In genomic region chr1:89463138-89463537, GRCm38 (mm10) we compare ENCODE assay signal across 8 mouse cellular contexts. TPM values are rescaled to one million over a fixed set of nuclear protein-coding genes. Genes with fewer than 3 reads are reported as not detected.
DNase-seq lines count a peak whose midpoint lies in the region; ATAC-seq and TF ChIP-seq lines count a peak whose summit lies in the region.

No protein-coding gene starts in this region.

- 6% methylated on average over 8 of the region's 8 CpGs for WGBS in heart, adult 2 months
- WGBS in heart, embryonic 10.5 days: 20% methylated on average over 8 of the region's 8 CpGs
- 14% methylated on average over 8 of the region's 8 CpGs for WGBS in lung, embryonic 16.5 days
- 54% methylated on average over 8 of the region's 8 CpGs for WGBS in hindbrain, embryonic 14.5 days

- peak in 1 of 2 experiments; percentile 36 for DNase-seq in heart, adult 2 months
- no peak for DNase-seq in heart, adult 11 months
- DNase-seq in MN1 (ENCODE audit: low spot score): peak; percentile 71
- DNase-seq in heart, embryonic 10.5 days (ENCODE audit: low spot score): no peak
- no peak for DNase-seq in cerebellum, postnatal 10 days
- no peak for DNase-seq in hindbrain, embryonic 14.5 days (ENCODE audit: low spot score)
- DNase-seq in T-cell, adult 2 months (ENCODE audit: low spot score): no peak

- peak; percentile 47 for TF ChIP-seq CTCF in heart, adult 2 months (IDR thresholded peaks at IDR 0.05)

- H3K36me3 ChIP-seq in heart, adult 2 months (ENCODE audit: control insufficient read depth, insufficient read depth, low read length): no peaks in the 10 kb centered on the region
- H3K36me3 ChIP-seq in heart, embryonic 10.5 days: peaks cover 5% of the 10 kb centered on the region
- H3K36me3 ChIP-seq in lung, embryonic 16.5 days (ENCODE audit: control insufficient read depth, insufficient read depth, low read length): peaks cover 3% of the 10 kb centered on the region
- H3K36me3 ChIP-seq in hindbrain, embryonic 14.5 days (replicated peaks; ENCODE audit: control insufficient read depth, insufficient read depth): no peaks in the 10 kb centered on the region

- no peaks in the 10 kb centered on the region for H3K9me3 ChIP-seq in heart, embryonic 10.5 days
- H3K9me3 ChIP-seq in lung, embryonic 16.5 days (ENCODE audit: control insufficient read depth, low read length): peaks cover 9% of the 10 kb centered on the region
- peaks cover 6% of the 10 kb centered on the region; the same call in 1 of the 2 replicates for H3K9me3 ChIP-seq in hindbrain, embryonic 14.5 days (ENCODE audit: control insufficient read depth, low read length)

- H3K27me3 ChIP-seq in heart, adult 2 months (ENCODE audit: control insufficient read depth, insufficient read depth, low read length): no peaks in the 10 kb centered on the region
- no peaks in the 10 kb centered on the region for H3K27me3 ChIP-seq in heart, embryonic 10.5 days (ENCODE audit: insufficient read depth, poor library complexity, severe bottlenecking)
- H3K27me3 ChIP-seq in lung, embryonic 16.5 days (ENCODE audit: control insufficient read depth, insufficient read depth, low read depth, low read length): no peaks in the 10 kb centered on the region
- H3K27me3 ChIP-seq in hindbrain, embryonic 14.5 days (ENCODE audit: control insufficient read depth, insufficient read depth, low read length): no peaks in the 10 kb centered on the region

- peaks cover 30% of the 10 kb centered on the region for H3K4me1 ChIP-seq in heart, adult 2 months (ENCODE audit: control insufficient read depth, insufficient read depth, low read length)
- peaks cover 75% of the 10 kb centered on the region for H3K4me1 ChIP-seq in heart, embryonic 10.5 days
- peaks cover 43% of the 10 kb centered on the region for H3K4me1 ChIP-seq in lung, embryonic 16.5 days (replicated peaks; ENCODE audit: control insufficient read depth, insufficient read depth, low read length)
- H3K4me1 ChIP-seq in hindbrain, embryonic 14.5 days (replicated peaks; ENCODE audit: control insufficient read depth, insufficient read depth, low read length): peaks cover 30% of the 10 kb centered on the region

- H3K9ac ChIP-seq in heart, adult 2 months (ENCODE audit: low read depth, low read length): no peak overlapping the region
- peak overlapping the region; percentile 33; the same call in 1 of the 2 replicates for H3K9ac ChIP-seq in lung, embryonic 16.5 days (ENCODE audit: low read length)
- H3K9ac ChIP-seq in hindbrain, embryonic 14.5 days: no peak overlapping the region

- TF ChIP-seq EP300 in heart, adult 2 months (IDR thresholded peaks at IDR 0.05; ENCODE audit: insufficient read depth, low read depth, low read length): no peak

- no peak overlapping the region for H3K4me3 ChIP-seq in heart, adult 2 months
- H3K4me3 ChIP-seq in heart, embryonic 10.5 days: no peak overlapping the region; the same call in 1 of the 2 replicates
- no peak overlapping the region for H3K4me3 ChIP-seq in lung, embryonic 16.5 days (ENCODE audit: low read length)
- no peak overlapping the region for H3K4me3 ChIP-seq in hindbrain, embryonic 14.5 days (replicated peaks; ENCODE audit: low read length)

- intact Hi-C loops in heart, adult 2 months (cut with DNase I): no loop called here

- peak overlapping the region; percentile 50 for H3K27ac ChIP-seq in heart, adult 2 months
- peak overlapping the region; percentile 52; the same call in 1 of the 2 replicates for H3K27ac ChIP-seq in heart, embryonic 10.5 days
- peak overlapping the region; percentile 44; the same call in 1 of the 2 replicates for H3K27ac ChIP-seq in lung, embryonic 16.5 days (ENCODE audit: low read length)
- no peak overlapping the region for H3K27ac ChIP-seq in hindbrain, embryonic 14.5 days

- ATAC-seq in lung, embryonic 16.5 days (ENCODE audit: low read depth): peak; percentile 40; the same call in 1 of the 2 replicates
- ATAC-seq in hindbrain, embryonic 14.5 days (ENCODE audit: low FRiP score): no peak

- peak; percentile 27; the same call in 1 of the 2 replicates for TF ChIP-seq POLR2A in heart, adult 2 months (IDR thresholded peaks at IDR 0.05; ENCODE audit: insufficient read depth, low read depth, low read length)

- H3K4me2 ChIP-seq in lung, embryonic 16.5 days (ENCODE audit: low read depth, low read length): peak overlapping the region; percentile 36; the same call in 1 of the 2 replicates
- no peak overlapping the region for H3K4me2 ChIP-seq in hindbrain, embryonic 14.5 days (replicated peaks)

- peaks cover 9% of the 10 kb centered on the region for H3K79me2 ChIP-seq in heart, adult 2 months (replicated peaks; ENCODE audit: control insufficient read depth, insufficient read depth, low read length)

RNA-seq across cellular contexts. Expression of gene Agap1, which starts 8.5 kb away (rescaled TPM):
- total RNA-seq in heart, adult 2 months (2021): 10 to 100 TPM; 59.0 to 62.1 TPM
- 11.4 and 14.6 TPM in 2 replicates for polyA plus RNA-seq in heart, adult 2 months (2012; rRNA removed)
- 7.6 and 10.3 TPM in 2 replicates for polyA plus RNA-seq in heart, embryonic 10.5 days (2016; fragmentation: Nextera tagmentation; extraction: Ambion mirVana)
- polyA plus RNA-seq in lung, embryonic 16.5 days (2015; fragmentation: Nextera tagmentation; extraction: Ambion mirVana): 7.6 TPM in 2 replicates
- polyA plus RNA-seq in hindbrain, embryonic 14.5 days (2014; fragmentation: Nextera tagmentation; extraction: Ambion mirVana): 72.2 and 81.2 TPM in 2 replicates
